Mouse (Mus musculus): ENCODE results near the gene Retreg1. TPM values are rescaled to one million over a fixed set of nuclear protein-coding genes. Genes with fewer than 3 reads are reported as not detected.
A peak's percentile ranks its signal among the peaks of the same experiment; 100 is the strongest.

The Retreg1 gene
- polyA plus RNA-seq, 1 experiment from 2014 or later: 37.0 TPM

DNA sequence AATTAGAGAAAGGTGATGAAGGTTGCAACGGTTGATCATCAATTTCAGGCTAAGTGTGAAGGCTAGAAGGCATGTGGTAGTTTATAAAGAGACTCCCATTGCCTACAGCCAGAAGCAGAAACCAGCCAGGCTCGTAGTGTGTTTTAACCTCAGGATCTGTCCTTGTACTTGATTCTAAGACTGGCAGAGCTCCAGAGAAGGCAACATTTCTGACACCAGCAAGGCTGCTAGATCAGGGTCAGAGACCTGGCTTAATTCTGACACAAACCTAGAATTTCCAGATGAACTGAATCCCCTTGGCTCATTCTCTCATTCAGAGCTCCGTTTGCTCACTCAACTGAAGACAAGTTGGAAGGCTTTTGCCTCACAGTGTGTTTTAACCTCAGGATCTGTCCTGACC lies 165.6 kb downstream of the Retreg1 start:
- H3K27ac ChIP-seq: no peak overlapping the region
- ATAC-seq (replicated peaks; ENCODE audit: low FRiP score, low read depth): no peak
- H3K36me3 ChIP-seq (ENCODE audit: insufficient read depth, low read length): no peaks in the 10 kb centered on the region
- no peak overlapping the region for H3K4me3 ChIP-seq (replicated peaks; ENCODE audit: low read depth, low read length)
- DNase-seq (ENCODE audit: low spot score): no peak
- no peaks in the 10 kb centered on the region for H3K27me3 ChIP-seq (ENCODE audit: insufficient read depth, low read length)
- H3K9me3 ChIP-seq (replicated peaks; ENCODE audit: low read length): no peaks in the 10 kb centered on the region
- 59% methylated on average over 3 of the region's 3 CpGs for WGBS
- no peak for TF ChIP-seq CTCF (IDR thresholded peaks at IDR 0.05; ENCODE audit: low read depth)
- no peak overlapping the region for H3K9ac ChIP-seq (ENCODE audit: low read depth, low read length)
- no peaks in the 10 kb centered on the region for H3K4me1 ChIP-seq (replicated peaks; ENCODE audit: insufficient read depth, low read length)
- H3K4me2 ChIP-seq (ENCODE audit: low read length): no peak overlapping the region

DNA sequence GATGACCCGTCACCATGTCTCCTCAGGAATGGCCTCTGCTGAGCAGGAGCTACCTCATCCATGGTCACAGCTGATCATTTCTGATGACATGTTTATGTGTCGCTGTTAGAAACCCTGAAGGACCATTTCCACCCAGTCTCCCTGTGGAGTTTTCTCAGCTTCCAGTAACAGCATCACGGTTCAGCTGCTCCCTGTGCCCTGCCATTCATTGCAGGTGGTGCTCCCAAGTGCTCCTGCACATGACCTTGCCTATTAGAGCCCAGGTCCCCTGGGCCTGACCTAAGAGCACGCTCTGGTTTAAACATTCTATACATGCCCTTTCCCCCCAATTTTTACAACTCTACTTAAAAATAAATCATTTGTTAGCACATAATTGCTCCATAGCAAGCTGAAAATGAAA lies 169.9 kb downstream of the Retreg1 start:
- TF ChIP-seq CTCF (IDR thresholded peaks at IDR 0.05; ENCODE audit: low read depth): no peak

DNA sequence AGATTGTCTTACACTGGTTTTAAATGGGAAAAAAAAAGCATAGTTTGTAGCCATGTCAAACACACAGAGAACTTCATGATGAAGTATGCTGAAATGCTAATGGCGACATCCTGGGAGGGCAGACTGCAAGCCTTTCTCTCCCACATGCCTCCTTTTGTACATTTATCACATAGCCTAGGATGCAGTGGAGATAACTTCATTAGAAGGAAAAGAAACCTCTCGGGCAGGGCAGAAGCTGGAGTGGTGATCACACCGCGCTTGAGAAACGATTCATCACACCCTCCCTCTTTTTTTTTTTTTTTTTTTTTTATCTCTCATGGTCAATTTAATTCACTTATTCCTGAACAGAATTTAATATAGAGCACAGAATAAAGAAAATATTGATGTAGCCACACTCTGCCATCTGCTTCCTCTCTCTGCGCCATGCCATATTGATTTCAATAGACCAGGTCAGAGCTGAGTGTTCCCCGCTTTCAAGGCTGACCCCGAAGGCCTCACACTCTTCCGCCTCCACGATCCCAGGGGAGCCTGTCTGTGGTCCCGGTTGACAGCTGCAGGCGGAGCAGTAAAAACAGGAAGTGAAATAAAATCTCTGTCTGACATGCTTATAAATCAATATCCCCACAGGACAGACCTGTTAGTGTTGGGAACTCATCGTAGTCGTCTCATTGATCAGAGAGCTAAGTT lies 173.1 kb downstream of the Retreg1 start:
- no peaks in the 10 kb centered on the region for H3K36me3 ChIP-seq (ENCODE audit: insufficient read depth, low read length)
- peak; percentile 61; the same call in 1 of the 2 replicates for ATAC-seq (replicated peaks; ENCODE audit: low FRiP score, low read depth)
- no peaks in the 10 kb centered on the region for H3K27me3 ChIP-seq (ENCODE audit: insufficient read depth, low read length)
- no peak overlapping the region for H3K27ac ChIP-seq
- peak; percentile 69 for DNase-seq (ENCODE audit: low spot score)
- no peaks in the 10 kb centered on the region for H3K9me3 ChIP-seq (replicated peaks; ENCODE audit: low read length)
- no peak overlapping the region for H3K9ac ChIP-seq (ENCODE audit: low read depth, low read length)
- no peak for TF ChIP-seq CTCF (IDR thresholded peaks at IDR 0.05; ENCODE audit: low read depth)
- H3K4me2 ChIP-seq (ENCODE audit: low read length): peak overlapping the region; percentile 21; the same call in 1 of the 2 replicates
- no peak overlapping the region for H3K4me3 ChIP-seq (replicated peaks; ENCODE audit: low read depth, low read length)
- 0 out of 2 replicates have a peak, but pooled peaks cover under 1% of the 10 kb centered on the region for H3K4me1 ChIP-seq (replicated peaks; ENCODE audit: insufficient read depth, low read length)
- WGBS: 14% methylated on average over 14 of the region's 14 CpGs

More for the DNA sequence above, 169.9 kb downstream of the Retreg1 start:
- 34% methylated on average over 4 of the region's 4 CpGs for WGBS
- H3K9ac ChIP-seq (ENCODE audit: low read depth, low read length): no peak overlapping the region
- H3K4me1 ChIP-seq (replicated peaks; ENCODE audit: insufficient read depth, low read length): no peaks in the 10 kb centered on the region
- H3K27ac ChIP-seq: no peak overlapping the region
- H3K9me3 ChIP-seq (replicated peaks; ENCODE audit: low read length): no peaks in the 10 kb centered on the region
- H3K27me3 ChIP-seq (ENCODE audit: insufficient read depth, low read length): no peaks in the 10 kb centered on the region
- H3K4me2 ChIP-seq (ENCODE audit: low read length): no peak overlapping the region
- no peaks in the 10 kb centered on the region for H3K36me3 ChIP-seq (ENCODE audit: insufficient read depth, low read length)
- no peak overlapping the region for H3K4me3 ChIP-seq (replicated peaks; ENCODE audit: low read depth, low read length)
- ATAC-seq (replicated peaks; ENCODE audit: low FRiP score, low read depth) (no peak), DNase-seq (ENCODE audit: low spot score) (no peak)

DNA sequence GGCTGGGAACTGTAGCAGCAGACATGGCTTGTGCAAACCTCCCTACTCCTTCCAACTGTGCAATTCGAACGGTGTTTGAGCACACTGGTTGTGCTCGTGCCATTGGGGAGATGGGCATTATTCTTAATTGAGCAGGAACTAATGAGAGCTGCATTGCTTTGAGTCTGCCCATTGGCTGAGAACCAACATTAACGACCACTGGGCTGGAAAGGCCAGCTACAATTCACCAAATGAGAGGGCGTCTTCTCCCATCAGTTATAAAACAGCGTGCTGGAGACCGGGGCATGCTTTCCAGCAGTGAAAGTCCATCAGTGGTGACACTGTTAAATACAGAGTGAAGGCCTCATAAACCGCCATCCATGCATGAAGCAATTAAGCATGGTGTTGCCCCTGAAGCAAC lies 178.7 kb downstream of the Retreg1 start:
- Histone ChIP-seq H3K27me3 (ENCODE audit: insufficient read depth, low read length) (no peaks in the 10 kb centered on the region), H3K4me1 (replicated peaks; ENCODE audit: insufficient read depth, low read length) (0 out of 2 replicates have a peak, but pooled peaks cover 6% of the 10 kb centered on the region), H3K9ac (ENCODE audit: low read depth, low read length) (no peak overlapping the region), H3K36me3 (ENCODE audit: insufficient read depth, low read length) (no peaks in the 10 kb centered on the region), H3K4me2 (ENCODE audit: low read length) (no peak overlapping the region), H3K4me3 (replicated peaks; ENCODE audit: low read depth, low read length) (no peak overlapping the region), H3K27ac (no peak overlapping the region), H3K9me3 (replicated peaks; ENCODE audit: low read length) (no peaks in the 10 kb centered on the region)
- ATAC-seq (replicated peaks; ENCODE audit: low FRiP score, low read depth) (no peak; the same call in 1 of the 2 replicates), DNase-seq (ENCODE audit: low spot score) (peak; percentile 39)
- no peak for TF ChIP-seq CTCF (IDR thresholded peaks at IDR 0.05; ENCODE audit: low read depth)
- WGBS: 36% methylated on average over 8 of the region's 8 CpGs

DNA sequence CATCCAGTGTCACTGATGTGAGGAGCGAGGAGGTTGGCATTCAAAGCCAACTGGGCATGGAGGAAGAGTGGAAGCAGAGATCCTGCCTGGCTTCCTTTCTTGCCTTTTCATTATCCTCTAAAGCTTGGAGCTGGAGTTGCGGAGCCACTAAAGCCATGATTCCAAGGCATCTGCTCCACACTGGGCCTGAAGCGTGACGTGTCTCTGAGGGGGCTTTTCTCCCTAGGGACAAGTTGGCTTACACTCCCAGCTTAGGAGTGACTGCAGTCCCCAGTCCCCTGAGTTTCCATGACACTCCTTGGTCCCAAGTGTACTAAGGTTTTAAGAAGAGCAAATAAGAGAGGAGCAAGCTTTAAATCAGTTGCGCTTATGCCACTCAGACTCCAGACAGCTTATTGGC lies 179.7 kb downstream of the Retreg1 start:
- no peaks in the 10 kb centered on the region for H3K36me3 ChIP-seq (ENCODE audit: insufficient read depth, low read length)
- H3K27ac ChIP-seq: no peak overlapping the region
- WGBS: 72% methylated on average over 5 of the region's 5 CpGs
- TF ChIP-seq CTCF (IDR thresholded peaks at IDR 0.05; ENCODE audit: low read depth): no peak
- no peaks in the 10 kb centered on the region for H3K9me3 ChIP-seq (replicated peaks; ENCODE audit: low read length)
- ATAC-seq (replicated peaks; ENCODE audit: low FRiP score, low read depth): no peak
- no peak for DNase-seq (ENCODE audit: low spot score)
- 0 out of 2 replicates have a peak, but pooled peaks cover 6% of the 10 kb centered on the region for H3K4me1 ChIP-seq (replicated peaks; ENCODE audit: insufficient read depth, low read length)
- H3K9ac ChIP-seq (ENCODE audit: low read depth, low read length): no peak overlapping the region
- H3K4me3 ChIP-seq (replicated peaks; ENCODE audit: low read depth, low read length): no peak overlapping the region
- no peak overlapping the region for H3K4me2 ChIP-seq (ENCODE audit: low read length)
- no peaks in the 10 kb centered on the region for H3K27me3 ChIP-seq (ENCODE audit: insufficient read depth, low read length)

Small RNA genes within 50 kb of the gene (microRNA-seq; reads per million reads assigned to microRNA genes)
- not detected for gene Mir7212

Other genes with a start within 250 kb of the Retreg1 start
- gene Myo10, start 220.7 kb upstream of the Retreg1 start, polyA plus RNA-seq (2015; fragmentation: Nextera tagmentation; extraction: Ambion mirVana): 25.8 and 29.3 TPM in 2 replicates
- 23.2 and 27.3 TPM in 2 replicates for gene Zfp622, start 141.2 kb downstream of the Retreg1 start, polyA plus RNA-seq (2015; fragmentation: Nextera tagmentation; extraction: Ambion mirVana)